Mouse (Mus musculus): Measurements from ENCODE around the gene Tmem229b.
"Not testable (repeated sequence)": the region's sequence is repeated elsewhere in the genome, so short reads cannot be mapped to it uniquely, and the experiment has no call there.

Gene Tmem229b

GRCm38 (mm10) chr12:79006076-79006475, 1.4 kb downstream of the Tmem229b start:
- no peak for DNase-seq (ENCODE audit: low spot score)

GRCm38 (mm10) chr12:79005456-79005855, 2.0 kb downstream of the Tmem229b start:
- DNase-seq (ENCODE audit: low spot score), result no peak

GRCm38 (mm10) chr12:79002978-79003377, 4.4 kb downstream of the Tmem229b start:
- DNase-seq (ENCODE audit: low spot score), result no peak

GRCm38 (mm10) chr12:79002406-79002805, 5.0 kb downstream of the Tmem229b start:
- no peak for DNase-seq (ENCODE audit: low spot score)

GRCm38 (mm10) chr12:78996711-78997110, 10.7 kb downstream of the Tmem229b start:
- DNase-seq (ENCODE audit: low spot score), result no peak

GRCm38 (mm10) chr12:78996271-78996670, 11.2 kb downstream of the Tmem229b start:
- no peak for DNase-seq (ENCODE audit: low spot score)

GRCm38 (mm10) chr12:78987581-78988081, 19.8 kb downstream of the Tmem229b start:
- DNase-seq (ENCODE audit: low spot score), result no peak

GRCm38 (mm10) chr12:78984035-78984432, 23.4 kb downstream of the Tmem229b start:
- DNase-seq (ENCODE audit: low spot score), result no peak

- DNase-seq (ENCODE audit: low spot score), result no peak
Measured at GRCm38 (mm10) chr12:78983296-78984034, 24.0 kb downstream of the Tmem229b start.

- DNase-seq (ENCODE audit: low spot score), result no peak
Measured at GRCm38 (mm10) chr12:78981938-78982825, 25.2 kb downstream of the Tmem229b start.

GRCm38 (mm10) chr12:78981131-78981530, 26.3 kb downstream of the Tmem229b start:
- DNase-seq (ENCODE audit: low spot score), result no peak

- DNase-seq (ENCODE audit: low spot score), result no peak
Measured at GRCm38 (mm10) chr12:78980683-78981091, 26.7 kb downstream of the Tmem229b start.

- DNase-seq (ENCODE audit: low spot score), result no peak
Measured at GRCm38 (mm10) chr12:78977552-78977951, 29.9 kb downstream of the Tmem229b start.

- DNase-seq (ENCODE audit: low spot score), result peak; percentile 51
Measured at GRCm38 (mm10) chr12:78977078-78977477, 30.3 kb downstream of the Tmem229b start.

- no peak for DNase-seq (ENCODE audit: low spot score)
Measured at GRCm38 (mm10) chr12:78975836-78976235, 31.6 kb downstream of the Tmem229b start.

- DNase-seq (ENCODE audit: low spot score), result no peak
Measured at GRCm38 (mm10) chr12:78974767-78975166, 32.7 kb downstream of the Tmem229b start.

- no peak for DNase-seq (ENCODE audit: low spot score)
Measured at GRCm38 (mm10) chr12:78973779-78974178, 33.6 kb downstream of the Tmem229b start.

GRCm38 (mm10) chr12:78971649-78972048, 35.8 kb downstream of the Tmem229b start:
- DNase-seq (ENCODE audit: low spot score), result peak; percentile 54

GRCm38 (mm10) chr12:78970725-78971124, 36.7 kb downstream of the Tmem229b start:
- no peak for DNase-seq (ENCODE audit: low spot score)

GRCm38 (mm10) chr12:78964496-78964895, 42.9 kb downstream of the Tmem229b start:
- not testable (repeated sequence) for DNase-seq (ENCODE audit: low spot score)

GRCm38 (mm10) chr12:78956405-78956804, 51.0 kb downstream of the Tmem229b start:
- no peak for DNase-seq (ENCODE audit: low spot score)

- no peak for DNase-seq (ENCODE audit: low spot score)
Measured at GRCm38 (mm10) chr12:78952484-78952883, 54.9 kb downstream of the Tmem229b start.

- no peak for DNase-seq (ENCODE audit: low spot score)
Measured at GRCm38 (mm10) chr12:78952053-78952452, 55.4 kb downstream of the Tmem229b start.

All from ovary, adult 18-20 months (tissue).